In the genomic region with DNA sequence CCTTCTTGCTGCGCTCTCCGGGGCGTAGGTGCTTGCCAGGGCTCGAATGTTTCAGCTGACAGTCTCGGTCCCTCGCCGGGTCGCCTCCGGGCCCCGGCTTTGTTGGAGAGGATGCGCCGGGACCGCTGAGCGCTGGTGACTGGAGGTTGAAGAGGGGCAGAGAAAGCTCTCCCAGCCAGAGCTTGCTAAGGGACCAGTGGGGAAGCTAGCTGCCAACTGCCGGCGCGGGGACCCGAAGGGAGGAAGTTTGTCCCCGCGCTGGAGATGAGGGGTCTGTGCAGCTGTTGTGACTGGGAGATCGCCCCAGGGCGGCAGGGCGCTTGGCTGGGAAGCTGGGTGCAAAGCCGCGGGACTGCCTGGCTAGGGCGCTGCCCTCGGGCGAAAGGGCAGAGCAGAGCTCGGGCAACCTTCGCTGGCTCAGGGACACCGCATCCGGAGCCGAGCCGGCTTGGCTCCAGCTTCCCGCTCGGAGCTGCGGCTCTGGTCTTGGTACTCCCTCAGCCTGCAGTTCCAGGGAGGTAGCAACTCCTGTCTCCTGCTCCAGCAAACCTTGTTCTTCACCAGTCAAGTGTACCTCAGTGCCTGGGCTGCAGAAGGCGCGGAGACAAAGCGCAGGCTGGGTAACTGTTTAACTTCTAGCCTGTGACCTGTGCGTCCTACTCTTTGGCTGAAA, we compare ENCODE assay signal across 10 mouse cellular contexts. TPM values are rescaled to one million over a fixed set of nuclear protein-coding genes. Genes with fewer than 3 reads are reported as not detected.
DNase-seq lines count a peak whose midpoint lies in the region; ATAC-seq and TF ChIP-seq lines count a peak whose summit lies in the region.
"Had no signal": no experiment of that assay in that cellular context is flagged by ENCODE, and none has a peak within 500 bp of the region (broad histone marks: within the 10 kb centered on the region; RNA-seq: fewer than 3 reads in every experiment).

No protein-coding gene starts in this region.

- no peak for TF ChIP-seq CTCF in heart, adult 2 months (IDR thresholded peaks at IDR 0.05)
- no peak for TF ChIP-seq CTCF in olfactory bulb, adult 2 months (IDR thresholded peaks at IDR 0.05; ENCODE audit: insufficient read depth, low read depth, low read length)

- intact Hi-C loops in heart, adult 2 months (cut with DNase I): loop anchor here (5.0 kb wide), 1 partner anchor 115 kb away; no protein-coding TSS in a partner anchor

- H3K79me2 ChIP-seq in heart, adult 2 months (replicated peaks; ENCODE audit: control insufficient read depth, insufficient read depth, low read length): no peaks in the 10 kb centered on the region

- no peak for TF ChIP-seq EP300 in heart, adult 2 months (IDR thresholded peaks at IDR 0.05; ENCODE audit: insufficient read depth, low read depth, low read length)

- DNase-seq in left cerebral cortex, adult 18-20 months (ENCODE audit: low spot score in 2 of 2): peak; percentile 21 to 51
- no peak for DNase-seq in left cerebral cortex, adult 11 months (ENCODE audit: low spot score)
- DNase-seq in embryo, embryonic 10.5 days (ENCODE audit: low spot score): peak; percentile 60
- peak; percentile 8 to 40 for DNase-seq in heart, adult 2 months
- peak; percentile 87 for DNase-seq in kidney, adult 9 months
- no peak for DNase-seq in B cell, adult 2 months

- under 1% methylated on average over 41 of the region's 41 CpGs for WGBS in heart, adult 2 months
- WGBS in liver, embryonic 12.5 days (ENCODE audit: insufficient replicate concordance): 1% methylated on average over 41 of the region's 41 CpGs
- 1% methylated on average over 41 of the region's 41 CpGs for WGBS in olfactory bulb, adult 2 months

- TF ChIP-seq POLR2A in heart, adult 2 months (IDR thresholded peaks at IDR 0.05; ENCODE audit: insufficient read depth, low read depth, low read length): no peak
- TF ChIP-seq POLR2A in olfactory bulb, adult 2 months (IDR thresholded peaks at IDR 0.05; ENCODE audit: insufficient read depth, low read depth, low read length): 0 out of 2 replicates have a peak, but pooled peaks have one; percentile 14

- H3K36me3 ChIP-seq in heart, adult 2 months (ENCODE audit: control insufficient read depth, insufficient read depth, low read length): no peaks in the 10 kb centered on the region
- no peaks in the 10 kb centered on the region for H3K36me3 ChIP-seq in liver, embryonic 12.5 days

- H3K4me3 ChIP-seq in heart, adult 2 months: peak overlapping the region; percentile 24
- peak overlapping the region; percentile 50 for H3K4me3 ChIP-seq in liver, embryonic 12.5 days
- peak overlapping the region; percentile 84 for H3K4me3 ChIP-seq in olfactory bulb, adult 2 months (ENCODE audit: insufficient read depth, low read depth, low read length)
- H3K4me3 ChIP-seq: megakaryocyte, embryonic 14.5 days had no signal

- H3K4me1 ChIP-seq in heart, adult 2 months (ENCODE audit: control insufficient read depth, insufficient read depth, low read length): no peaks in the 10 kb centered on the region
- H3K4me1 ChIP-seq in liver, embryonic 12.5 days: no peaks in the 10 kb centered on the region
- 0 out of 2 replicates have a peak, but pooled peaks cover 3% of the 10 kb centered on the region for H3K4me1 ChIP-seq in olfactory bulb, adult 2 months (ENCODE audit: control insufficient read depth, insufficient read depth, low read length)

- ATAC-seq in liver, embryonic 12.5 days: peak; percentile 63

- H3K9ac ChIP-seq in heart, adult 2 months (ENCODE audit: low read depth, low read length): peak overlapping the region; percentile 62
- no peak overlapping the region; the same call in 1 of the 2 replicates for H3K9ac ChIP-seq in liver, embryonic 12.5 days

- peak overlapping the region; percentile 64 for H3K4me2 ChIP-seq in liver, embryonic 12.5 days

- H3K27ac ChIP-seq in heart, adult 2 months: peak overlapping the region; percentile 54
- peak overlapping the region; percentile 49; the same call in 1 of the 2 replicates for H3K27ac ChIP-seq in liver, embryonic 12.5 days
- peak overlapping the region; percentile 90 for H3K27ac ChIP-seq in olfactory bulb, adult 2 months (ENCODE audit: insufficient read depth, low read depth, low read length)

- peaks cover 4% of the 10 kb centered on the region; the same call in 1 of the 2 replicates for H3K27me3 ChIP-seq in heart, adult 2 months (ENCODE audit: control insufficient read depth, insufficient read depth, low read length)
- peaks cover 31% of the 10 kb centered on the region for H3K27me3 ChIP-seq in liver, embryonic 12.5 days (replicated peaks)
- H3K27me3 ChIP-seq: CH12.LX had no signal

- no peaks in the 10 kb centered on the region for H3K9me3 ChIP-seq in liver, embryonic 12.5 days (replicated peaks)

RNA-seq across cellular contexts. Expression of gene Lin7a, which starts 0.8 kb away (rescaled TPM):
- 10 to 100 TPM; 56.0 to 57.7 TPM for total RNA-seq in left cerebral cortex, adult 18-20 months (2021)
- 1 to 10 TPM in 1 of 2 experiments, under 1 TPM in 1; 0.94 to 1.7 TPM for total RNA-seq in heart, adult 2 months (2021)
- 0.35 and 0.79 TPM in 2 replicates for polyA plus RNA-seq in heart, adult 2 months (2012; rRNA removed)
- polyA plus RNA-seq in liver, embryonic 12.5 days (2016; fragmentation: Nextera tagmentation; extraction: Ambion mirVana): 0.72 and 1.2 TPM in 2 replicates
- polyA plus RNA-seq in olfactory bulb, adult 2 months (2012; ENCODE audit: insufficient read depth, insufficient read length, low replicate concordance, missing spikeins): not detected in 2 replicates
- total RNA-seq: CH12.LX had no signal

Comparison
In these comparisons a context has a peak if more than half of its experiments do, and no peak if none do; other contexts are left out.
1. DNase-seq: peak in left cerebral cortex, adult 18-20 months (2 of 2), embryo, embryonic 10.5 days (single experiment), heart, adult 2 months (2 of 2) and kidney, adult 9 months (single experiment); none in left cerebral cortex, adult 11 months (single experiment) and B cell, adult 2 months (0 of 2).
2. H3K4me3 ChIP-seq: peak in every context shown above with its lines; median percentile 84 in olfactory bulb, adult 2 months; 50 in liver, embryonic 12.5 days; 24 in heart, adult 2 months.
3. Peak in every context shown above with its lines, with median percentiles within 50 percentile points of each other: H3K27ac ChIP-seq.